Mouse (Mus musculus) embryonic facial prominence, embryonic 11.5 days (tissue): Measurements from ENCODE around the gene Sema3b. TPM values are rescaled to one million over a fixed set of nuclear protein-coding genes. Genes with fewer than 3 reads are reported as not detected.

ENCODE experiments used
- polyA plus RNA-seq: library from polyadenylated mRNA; unstranded; fragments of >200 nt; fragmentation: Nextera tagmentation; extraction: Ambion mirVana; gene quantifications from 2 replicates; pipeline ENCODE4 v1.2.1, GENCODE M21; 2014

Gene Sema3b
- polyA plus RNA-seq, 1 experiment from 2014 or later = 1.3 TPM

Other genes with a start within 250 kb of the Sema3b start
- gene Cacna2d2, start 209.6 kb downstream of the Sema3b start, polyA plus RNA-seq = 0.59 and 0.63 TPM in 2 replicates
- gene Tmem115, start 75.3 kb downstream of the Sema3b start, polyA plus RNA-seq = 43.3 and 49.7 TPM in 2 replicates
- gene Cyb561d2, start 67.0 kb downstream of the Sema3b start, polyA plus RNA-seq = 14.3 and 18.9 TPM in 2 replicates
- gene Nprl2, start 67.0 kb downstream of the Sema3b start, polyA plus RNA-seq = 39.2 and 41.9 TPM in 2 replicates
- gene Zmynd10, start 61.9 kb downstream of the Sema3b start, polyA plus RNA-seq = 0.93 and 1.1 TPM in 2 replicates
- 42.4 and 43.3 TPM in 2 replicates for gene Rassf1, start 57.7 kb downstream of the Sema3b start, polyA plus RNA-seq
- 68.5 and 68.9 TPM in 2 replicates for gene Tusc2, start 46.0 kb downstream of the Sema3b start, polyA plus RNA-seq
- gene Hyal2, start 41.3 kb downstream of the Sema3b start, polyA plus RNA-seq = 138 and 150 TPM in 2 replicates
- 5.3 and 7.3 TPM in 2 replicates for gene Hyal1, start 32.3 kb downstream of the Sema3b start, polyA plus RNA-seq
- gene Naa80, start 30.3 kb downstream of the Sema3b start, polyA plus RNA-seq = 11.8 and 14.2 TPM in 2 replicates
- gene Hyal3, start 28.4 kb downstream of the Sema3b start, polyA plus RNA-seq = 0.66 TPM in 2 replicates
- gene Ifrd2, start 21.6 kb downstream of the Sema3b start, polyA plus RNA-seq = 42.3 and 42.9 TPM in 2 replicates
- gene Gnai2, start 26.1 kb upstream of the Sema3b start, polyA plus RNA-seq = 369 and 379 TPM in 2 replicates
- 7.0 and 7.6 TPM in 2 replicates for gene Slc38a3, start 60.3 kb upstream of the Sema3b start, polyA plus RNA-seq
- 1.4 TPM in 1 of 2 replicates, not detected in the other for gene Gnat1, start 70.5 kb upstream of the Sema3b start, polyA plus RNA-seq
- gene Sema3f, start 101.2 kb upstream of the Sema3b start, polyA plus RNA-seq = 17.6 and 17.7 TPM in 2 replicates
- 184 and 198 TPM in 2 replicates for gene Rbm5, start 161.8 kb upstream of the Sema3b start, polyA plus RNA-seq